Mouse (Mus musculus) frontal cortex, adult (tissue): ENCODE measurements around the gene Efcab14.
A peak's percentile ranks its signal among the peaks of the same experiment; 100 is the strongest.

Experiments used
- ATAC-seq: cut with Nextera tagmentation; 2 replicates; pipeline ENCODE4 v1.9.2; 2017; ENCODE audit warnings: mild to moderate bottlenecking, moderate library complexity, mixed read lengths; ENCODE audit not compliant: low TSS enrichment

Efcab14 gene

DNA sequence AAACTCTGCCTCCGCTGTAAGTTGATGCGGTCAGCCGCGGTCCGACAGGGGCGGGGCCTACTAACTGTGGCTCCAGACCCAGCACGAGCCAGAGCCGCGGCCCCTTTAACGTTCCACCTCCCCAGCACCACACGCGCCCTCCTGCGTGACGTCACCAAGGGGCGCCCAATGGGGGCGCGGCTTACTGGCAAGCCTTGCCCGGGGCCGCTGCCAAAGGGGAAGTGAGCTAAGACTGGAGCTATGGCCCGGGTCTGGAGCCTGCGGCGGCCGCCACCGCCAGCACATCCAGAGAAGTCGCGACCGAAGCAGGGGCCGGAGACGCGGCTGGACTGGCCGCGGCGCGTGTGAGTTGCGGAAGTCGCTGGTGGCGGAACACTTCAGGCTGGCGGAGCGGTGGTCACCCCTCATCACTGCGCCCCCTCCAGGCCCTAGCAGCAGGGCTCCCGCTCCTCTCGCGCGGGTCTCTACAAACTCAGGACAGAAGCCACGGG lies at the start of gene Efcab14:
Efcab14 (plus strand) TSS at position 194 of the 491 bp plus-strand sequence.
- peak; percentile 98 for ATAC-seq

DNA sequence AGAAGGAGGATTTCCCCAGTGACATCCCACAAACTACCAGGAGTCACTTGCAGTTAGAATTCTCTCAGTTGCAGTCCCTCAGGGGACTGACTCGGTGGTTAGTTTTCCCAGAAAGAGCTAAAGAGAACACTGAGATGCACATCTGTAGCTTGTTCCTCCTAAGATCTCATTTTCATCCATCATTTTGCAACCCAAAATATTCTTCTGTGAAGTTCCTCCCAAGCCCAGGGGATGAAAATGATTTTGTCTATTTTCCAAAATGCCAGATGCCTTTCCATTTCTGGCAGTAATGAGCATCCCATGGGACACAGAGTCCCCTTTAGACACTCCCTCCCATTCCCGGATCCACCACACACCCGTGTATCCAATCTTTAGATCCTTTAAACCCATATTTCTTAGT lies 36.1 kb upstream of the Efcab14 start:
- ATAC-seq = no peak

DNA sequence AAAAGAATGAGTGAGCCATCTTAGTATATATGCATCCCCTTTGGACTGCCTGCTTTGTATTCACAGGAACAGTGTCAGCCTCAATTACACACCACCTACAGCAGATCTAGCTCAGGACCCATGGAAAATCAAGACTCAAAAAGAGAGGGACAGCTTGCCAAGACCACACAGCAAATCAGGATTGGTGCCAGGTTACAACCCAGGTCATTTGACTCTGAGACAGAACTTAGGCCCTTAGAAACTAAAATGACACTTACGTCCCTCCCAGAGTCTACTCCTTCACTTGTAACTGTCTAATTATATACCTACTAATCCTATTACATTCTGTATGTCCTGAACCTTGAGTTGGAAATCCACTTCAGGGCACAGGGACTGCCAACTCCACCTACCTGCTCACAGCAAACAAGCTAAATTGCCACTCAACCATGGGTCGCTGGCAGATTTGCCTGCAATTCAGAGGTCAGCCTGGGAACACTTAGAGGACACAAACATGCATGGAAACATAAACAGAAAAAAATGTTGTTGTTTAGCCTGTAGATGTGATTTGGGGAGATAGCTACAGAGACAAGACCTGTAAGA lies 33.5 kb upstream of the Efcab14 start:
- ATAC-seq = no peak

DNA sequence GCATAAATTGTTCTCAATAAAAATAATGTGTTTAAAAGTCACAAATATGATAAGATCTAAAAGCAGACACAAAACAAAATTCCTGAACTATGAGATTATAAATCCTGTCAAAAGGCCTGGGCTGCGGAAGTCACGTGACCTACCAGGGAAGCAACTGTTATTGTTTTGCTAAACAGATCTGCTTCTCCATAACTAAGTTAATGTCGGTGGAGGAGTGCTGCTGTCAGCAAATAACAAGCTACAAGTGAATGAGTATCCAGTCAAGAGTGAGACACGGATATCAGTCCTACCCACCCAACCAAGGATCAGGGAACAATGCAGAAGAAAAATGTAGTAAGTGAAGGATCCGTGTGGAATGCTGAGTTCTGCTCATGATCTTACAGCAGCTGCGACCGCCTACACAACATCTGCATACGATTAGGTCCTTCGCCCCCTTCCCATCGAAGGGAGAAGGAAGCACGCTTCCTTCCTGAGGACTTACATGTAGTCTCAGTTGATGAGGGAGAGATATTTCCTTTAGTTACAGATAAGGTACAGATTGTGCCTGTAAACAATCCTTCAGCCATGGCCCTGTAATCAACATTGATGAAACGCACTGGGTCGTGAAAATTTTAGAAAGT lies 28.5 kb upstream of the Efcab14 start:
- no peak for ATAC-seq

DNA sequence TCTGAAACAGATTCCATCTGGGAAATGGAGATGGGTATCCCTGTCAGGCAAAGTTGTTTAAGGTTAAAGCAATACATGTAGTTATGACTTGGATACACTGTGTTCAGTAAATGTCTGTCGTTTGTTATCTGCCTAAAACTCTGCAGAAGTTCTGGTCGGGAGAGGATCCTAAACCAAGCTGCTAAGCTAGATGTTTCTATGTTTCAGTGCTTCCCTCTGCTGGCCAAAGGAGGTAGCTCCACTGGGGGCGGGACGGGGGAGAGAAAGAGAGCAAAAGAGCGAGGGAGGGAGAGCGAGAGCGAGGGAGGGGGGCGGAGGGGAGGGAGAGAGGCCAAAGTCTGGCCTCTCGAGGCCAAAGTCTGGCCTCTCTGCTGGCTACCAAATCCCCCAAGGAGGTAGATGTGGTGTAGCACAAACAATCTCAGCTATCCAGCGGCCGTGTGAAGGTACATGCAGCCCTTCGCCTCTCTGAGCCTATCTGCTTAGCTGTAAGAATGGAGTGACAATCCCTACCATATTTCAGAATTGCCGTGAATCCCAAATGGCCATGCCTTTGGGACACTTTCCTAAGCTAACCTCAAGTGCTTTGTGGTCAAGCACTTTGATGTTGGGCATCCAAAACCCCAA lies 27.6 kb upstream of the Efcab14 start:
- peak; percentile 96 for ATAC-seq

DNA sequence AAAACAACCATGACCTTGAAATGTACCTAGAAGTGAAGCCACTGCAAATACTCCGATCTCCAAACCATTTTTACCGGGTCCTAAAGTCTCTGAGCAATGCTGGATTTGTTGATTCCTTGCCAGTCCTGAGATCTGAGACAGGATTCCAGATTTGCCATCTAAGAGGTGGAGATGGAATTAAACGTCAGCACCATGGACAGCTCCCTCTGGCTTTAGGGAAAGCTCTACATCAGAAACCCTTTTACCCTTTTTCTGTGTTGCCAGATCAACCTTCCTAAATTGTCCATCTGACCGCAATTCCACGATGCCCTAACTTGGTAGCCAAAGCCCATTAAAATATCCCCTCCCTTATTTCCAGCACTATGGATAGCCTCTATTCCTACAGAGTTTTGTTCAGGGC lies 8.8 kb upstream of the Efcab14 start:
- no peak for ATAC-seq

DNA sequence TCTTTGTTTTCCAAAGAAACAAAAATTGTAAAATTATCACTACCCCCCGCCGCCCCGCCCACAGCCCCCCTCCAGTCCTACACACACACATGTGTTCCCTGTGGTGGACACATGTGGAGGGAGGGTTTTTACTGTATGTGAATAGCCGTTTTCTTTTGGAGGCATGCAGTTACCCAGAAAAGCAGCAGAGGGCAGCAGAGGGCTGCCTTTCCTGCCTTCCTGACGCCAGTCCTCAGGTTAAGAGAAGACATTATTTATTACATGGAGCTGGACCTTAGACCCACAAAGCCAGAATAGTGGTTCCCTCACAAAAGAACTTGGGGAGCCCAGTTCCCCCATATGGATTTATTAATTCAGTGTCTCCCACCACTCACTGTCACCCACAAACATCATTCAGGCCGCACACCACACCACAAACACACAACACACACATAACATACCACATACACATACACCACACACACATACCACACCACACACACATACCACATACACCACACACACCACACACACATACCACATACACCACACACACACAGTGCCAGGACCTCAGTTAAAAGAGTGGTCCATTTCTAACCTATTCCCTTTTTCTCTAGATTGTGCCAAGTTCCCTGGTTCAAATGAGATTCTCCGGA lies 5.8 kb upstream of the Efcab14 start:
- peak; percentile 88 for ATAC-seq

DNA sequence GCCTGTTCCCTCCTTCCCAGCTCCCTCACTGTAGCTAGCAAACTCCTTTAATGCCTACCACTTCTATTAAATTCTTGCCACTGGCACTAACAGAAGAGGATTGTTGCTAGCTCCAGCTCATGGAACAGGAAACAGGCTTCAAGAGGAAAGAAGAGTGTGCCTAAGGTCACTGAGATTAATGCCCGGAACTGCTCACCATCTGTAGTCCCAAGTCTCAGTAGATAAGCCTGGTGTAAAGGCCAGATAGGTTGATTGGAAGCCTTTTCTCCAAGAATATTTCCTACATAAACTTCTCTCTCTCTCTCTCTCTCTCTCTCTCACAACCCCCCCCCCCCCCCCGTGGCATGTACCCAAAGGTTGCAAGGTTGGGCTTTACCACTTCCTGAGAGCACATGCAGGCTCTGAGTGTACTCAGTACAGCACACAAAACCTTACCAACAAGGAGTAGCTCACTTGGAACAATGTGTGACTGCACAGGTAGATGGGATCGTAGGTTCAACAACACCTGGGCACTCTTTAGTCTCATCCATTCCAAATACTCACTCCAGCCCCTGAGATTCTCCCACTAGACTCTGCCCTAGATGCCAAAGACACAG lies 5.2 kb upstream of the Efcab14 start:
- ATAC-seq = no peak

DNA sequence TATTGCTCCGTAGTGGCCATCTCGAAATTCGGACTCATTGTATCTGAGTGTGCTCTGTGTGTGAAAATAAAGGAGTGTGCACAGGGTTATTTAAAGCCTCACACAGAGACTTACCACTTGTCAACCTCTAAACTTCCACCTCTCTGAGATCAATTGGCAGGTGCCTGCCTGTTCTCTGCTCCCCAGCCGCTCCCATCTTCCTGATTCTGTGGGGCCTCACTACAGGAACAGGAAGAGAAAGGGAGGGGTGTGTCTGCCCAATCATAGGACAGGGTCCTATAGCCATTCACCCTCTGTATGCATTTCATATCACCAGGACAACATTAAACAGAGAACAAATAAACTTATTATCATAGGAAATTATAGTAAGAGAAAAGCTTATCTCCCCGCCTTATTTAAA lies 3.8 kb upstream of the Efcab14 start:
- ATAC-seq = no peak

DNA sequence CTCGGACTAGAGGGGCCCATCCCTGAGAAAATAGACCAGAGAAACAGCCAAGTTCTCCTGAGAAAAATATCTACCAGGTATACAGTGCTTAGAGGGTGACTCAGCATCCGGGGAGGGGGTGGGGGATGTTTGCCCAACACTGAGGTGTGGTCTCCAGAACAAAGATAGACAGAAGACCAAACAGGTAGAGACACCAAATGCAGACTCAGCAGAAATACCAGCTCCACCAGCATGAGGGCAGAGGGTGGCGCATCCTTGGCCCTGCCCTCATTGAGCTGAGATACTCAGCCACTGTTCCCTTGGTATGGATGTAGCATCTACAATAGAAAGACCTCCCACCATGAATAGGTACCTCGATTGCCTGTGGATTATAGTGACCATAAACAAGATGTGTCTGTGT lies 2.7 kb upstream of the Efcab14 start:
- no peak for ATAC-seq

DNA sequence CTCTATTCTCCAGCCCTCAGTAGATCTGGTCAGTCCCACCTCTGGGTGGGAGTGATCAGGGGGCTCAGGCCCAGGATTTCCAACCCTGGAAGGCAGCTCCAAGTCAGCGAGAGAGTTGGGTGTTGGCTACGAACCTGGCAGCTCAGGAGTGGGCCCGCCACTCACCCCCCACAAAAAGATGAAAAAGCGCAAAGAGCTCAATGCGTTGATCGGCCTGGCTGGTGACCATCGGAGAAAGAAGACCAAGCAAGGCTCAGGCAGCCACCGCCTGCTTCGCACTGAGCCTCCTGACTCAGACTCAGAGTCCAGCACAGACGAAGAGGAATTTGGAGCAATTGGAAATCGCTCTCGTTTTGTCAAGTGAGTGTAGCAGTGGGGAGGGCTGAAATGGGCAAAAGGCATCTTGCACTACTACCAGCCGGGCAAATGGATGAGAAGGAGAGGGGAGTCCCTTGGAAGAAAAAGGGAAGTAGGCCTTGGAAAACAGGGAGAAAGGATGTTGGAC lies 989 bp downstream of the Efcab14 start:
- ATAC-seq = no peak

DNA sequence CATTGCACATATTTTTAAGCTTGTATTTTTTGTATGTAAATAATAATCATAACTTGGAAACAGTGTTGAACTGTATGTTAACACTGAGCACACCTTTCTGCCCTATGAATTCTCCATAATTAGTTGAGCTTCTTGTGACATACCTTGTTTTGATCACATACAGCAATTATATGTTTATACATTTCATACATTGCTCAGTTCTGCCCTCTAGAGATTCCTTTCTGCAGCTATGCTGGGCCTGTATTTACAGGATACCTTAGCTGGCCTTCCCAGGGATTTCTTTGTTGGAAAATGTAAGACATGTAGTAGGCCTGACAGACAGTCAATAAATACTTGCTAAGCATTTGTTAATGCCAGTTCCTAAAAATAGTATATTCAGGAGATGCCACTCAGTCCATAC lies 5.1 kb downstream of the Efcab14 start:
- no peak for ATAC-seq

DNA sequence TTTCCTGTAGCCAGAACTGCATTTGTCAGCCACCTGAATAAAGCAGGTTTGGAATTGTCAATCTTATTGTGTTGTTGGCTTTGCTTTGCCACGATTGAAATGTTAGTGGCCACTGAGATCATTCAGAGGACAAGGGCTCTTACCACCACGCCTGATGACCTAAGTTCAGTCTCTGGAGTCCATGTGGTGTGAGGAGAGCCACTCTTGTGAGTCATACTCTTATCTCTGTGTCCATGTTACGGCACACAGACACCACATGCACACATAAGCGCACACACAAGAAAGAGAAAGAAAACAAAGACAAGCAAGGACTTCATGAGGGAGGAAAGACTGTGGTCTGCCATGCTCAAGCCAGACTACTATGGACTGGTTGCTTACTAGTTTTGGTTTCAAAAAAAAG lies 5.6 kb downstream of the Efcab14 start:
- no peak for ATAC-seq

DNA sequence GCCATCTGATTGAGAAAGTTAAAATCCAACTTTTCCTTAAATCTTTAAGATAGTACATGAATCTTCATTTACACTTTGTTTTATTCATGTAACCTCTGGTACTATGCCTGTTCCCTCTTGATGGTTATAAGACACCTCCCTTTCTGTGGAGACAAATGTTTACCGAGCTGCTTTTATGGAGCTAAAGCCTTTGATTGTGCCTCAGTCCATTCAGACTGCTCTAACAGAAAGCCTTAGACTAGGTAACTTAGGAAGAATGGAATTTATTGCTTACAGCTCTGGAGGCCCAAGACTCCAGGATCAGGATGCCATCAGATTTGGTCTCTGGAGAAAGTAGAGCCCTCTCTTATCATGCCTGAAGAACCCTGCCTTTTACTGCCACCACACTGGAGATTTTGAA lies 10.6 kb downstream of the Efcab14 start:
- ATAC-seq = no peak

DNA sequence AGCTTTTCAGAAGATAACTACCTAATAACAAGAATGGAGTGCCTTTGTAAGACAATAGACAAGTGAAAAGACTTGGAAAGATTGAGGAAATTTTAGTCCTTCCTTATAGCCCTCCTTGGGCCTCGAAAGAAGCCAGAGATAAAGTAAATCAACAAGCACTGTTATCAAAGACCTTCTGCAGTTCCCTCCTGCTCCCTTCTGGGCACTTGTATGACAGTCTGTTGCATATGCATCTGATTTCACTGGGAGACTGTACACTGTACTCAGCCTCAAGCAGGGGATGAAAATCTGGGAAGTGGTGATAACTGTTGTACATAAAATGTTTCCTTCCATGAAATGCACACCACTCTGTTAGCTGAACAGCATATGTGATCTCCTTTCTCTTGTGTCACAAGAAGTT lies 11.8 kb downstream of the Efcab14 start:
- ATAC-seq = no peak

DNA sequence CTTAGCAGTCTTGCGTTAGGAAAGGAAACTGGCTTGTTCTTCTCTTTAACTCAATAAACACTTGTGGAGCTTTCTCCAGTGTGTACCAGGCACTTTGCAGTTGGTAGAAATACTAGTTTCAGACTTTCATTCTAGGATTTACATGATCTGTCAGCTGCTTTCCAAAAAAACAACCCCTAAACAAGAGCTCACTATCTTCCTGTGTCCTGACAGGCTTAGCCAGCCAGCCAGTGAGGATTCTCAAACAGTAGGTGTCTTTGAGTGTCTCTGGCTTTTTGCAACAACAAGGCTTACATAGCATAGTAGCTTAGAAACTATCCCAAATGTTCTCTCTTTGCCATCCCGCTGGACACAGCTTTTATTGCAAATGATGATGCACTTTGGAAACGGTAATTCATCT lies 16.6 kb downstream of the Efcab14 start:
- no peak for ATAC-seq

DNA sequence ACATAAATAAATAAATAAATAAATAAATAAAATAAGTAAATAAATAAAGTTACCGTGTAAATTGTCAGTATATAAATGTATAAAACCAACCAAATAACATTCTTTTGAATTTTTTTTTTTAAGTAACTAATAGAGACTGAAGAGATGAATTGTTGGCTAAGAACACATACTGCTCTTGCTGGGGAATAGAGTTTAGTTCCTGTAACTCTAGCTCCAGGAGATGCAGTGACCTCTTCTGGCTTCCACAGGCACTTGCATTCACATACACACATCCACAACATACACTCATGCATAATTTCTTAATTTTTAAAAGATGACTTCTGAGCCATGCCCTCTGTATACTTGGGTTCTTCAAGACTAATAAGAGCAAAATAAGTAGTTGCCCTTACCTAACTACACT lies 17.3 kb downstream of the Efcab14 start:
- no peak for ATAC-seq

DNA sequence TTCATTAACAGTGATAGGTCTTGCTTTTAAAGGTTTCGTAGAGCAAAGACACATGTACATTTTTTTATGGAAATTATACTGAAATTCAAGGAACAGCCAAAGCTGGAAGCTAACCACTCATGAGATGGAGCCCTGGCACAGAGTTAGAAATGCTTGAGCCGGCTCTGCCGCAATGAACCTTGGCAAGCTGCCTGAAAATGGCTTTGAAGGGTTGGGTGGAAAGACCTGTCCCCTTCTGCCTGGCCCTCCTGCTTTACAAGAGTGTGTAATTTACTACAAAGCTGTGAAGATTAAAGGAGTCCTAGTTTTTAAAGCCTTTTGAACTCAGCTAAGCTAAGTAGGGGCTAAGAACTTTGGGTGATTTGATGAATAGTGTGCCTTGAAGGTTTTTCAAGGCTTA lies 23.7 kb downstream of the Efcab14 start:
- no peak for ATAC-seq

DNA sequence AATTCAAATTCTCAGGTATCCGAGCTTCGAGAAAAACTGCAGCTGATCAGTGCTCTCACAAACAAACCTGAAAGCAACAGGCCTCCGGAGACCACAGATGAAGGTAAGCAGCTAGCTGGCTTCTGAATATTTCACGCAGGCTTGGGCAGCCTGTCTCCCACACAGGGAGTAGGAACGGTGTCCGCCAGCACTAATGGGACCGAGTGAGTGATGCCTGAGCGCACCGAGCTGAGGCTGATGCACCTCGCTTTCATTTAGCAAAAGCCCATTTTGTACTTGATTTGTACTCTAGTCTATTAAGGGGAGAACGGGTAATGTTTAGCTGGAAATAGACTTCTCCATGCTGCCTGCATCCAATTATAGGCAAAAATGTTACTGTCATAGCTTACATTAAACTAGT lies 27.0 kb downstream of the Efcab14 start:
- ATAC-seq = peak; percentile 55; the same call in 1 of the 2 replicates

DNA sequence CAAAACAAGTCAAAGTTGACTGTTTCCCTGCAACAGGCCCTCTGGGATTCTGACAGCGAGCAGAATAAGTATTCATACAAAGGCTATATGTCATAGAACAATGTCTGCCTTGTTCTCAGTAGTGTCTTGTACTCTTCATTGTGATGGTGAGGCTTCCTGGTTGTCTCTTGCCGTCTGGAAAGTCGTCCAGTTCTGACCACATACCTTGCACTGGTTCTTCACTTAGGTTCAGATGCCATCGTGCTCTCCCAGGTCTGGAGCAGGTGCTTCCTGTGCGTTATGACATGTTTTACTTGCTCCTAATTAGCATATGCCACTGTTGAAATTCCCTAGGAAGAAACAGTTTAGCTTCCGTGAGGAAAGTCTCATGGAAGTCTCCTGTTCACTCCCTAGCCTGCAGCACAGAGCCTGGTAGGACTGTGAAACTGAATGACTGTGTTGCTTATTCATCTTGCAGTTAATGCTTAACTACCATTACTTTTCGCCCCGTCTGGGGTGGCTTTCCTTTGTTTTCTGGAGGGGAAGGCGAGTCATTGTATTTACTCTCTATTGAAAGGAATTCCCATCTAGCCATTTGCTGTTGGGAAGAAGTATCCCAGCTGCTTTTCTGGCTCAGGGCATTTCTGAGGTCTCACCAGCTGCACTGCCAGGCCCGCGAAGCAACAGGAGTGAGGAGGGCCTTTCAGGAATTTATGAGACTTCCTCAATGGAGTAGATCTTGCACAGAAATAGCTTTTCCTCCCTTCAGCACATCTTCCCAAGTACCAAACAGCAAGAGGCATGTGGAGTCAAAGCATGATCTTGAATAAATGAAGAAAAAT lies 30.3 kb downstream of the Efcab14 start:
- no peak for ATAC-seq

DNA sequence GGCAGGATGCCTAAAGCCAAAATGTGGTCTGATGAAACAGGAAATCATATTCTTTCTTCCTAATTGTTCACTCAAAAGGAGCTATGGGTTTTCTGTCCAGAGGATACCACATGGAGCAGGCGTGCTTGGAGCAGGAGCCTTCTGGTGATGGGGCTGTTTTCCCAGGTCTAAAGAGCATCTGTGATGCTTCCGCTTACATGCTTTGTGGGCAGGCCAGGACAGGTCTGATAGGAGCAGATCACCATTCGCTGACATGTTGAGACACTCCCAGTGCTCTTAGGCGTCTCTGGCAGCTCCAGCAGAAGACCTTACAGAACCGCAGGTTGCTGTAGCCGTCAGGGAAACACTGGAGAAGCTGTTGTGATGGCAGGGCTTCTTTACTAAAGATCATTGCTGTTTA lies 37.5 kb downstream of the Efcab14 start:
- ATAC-seq = no peak

DNA sequence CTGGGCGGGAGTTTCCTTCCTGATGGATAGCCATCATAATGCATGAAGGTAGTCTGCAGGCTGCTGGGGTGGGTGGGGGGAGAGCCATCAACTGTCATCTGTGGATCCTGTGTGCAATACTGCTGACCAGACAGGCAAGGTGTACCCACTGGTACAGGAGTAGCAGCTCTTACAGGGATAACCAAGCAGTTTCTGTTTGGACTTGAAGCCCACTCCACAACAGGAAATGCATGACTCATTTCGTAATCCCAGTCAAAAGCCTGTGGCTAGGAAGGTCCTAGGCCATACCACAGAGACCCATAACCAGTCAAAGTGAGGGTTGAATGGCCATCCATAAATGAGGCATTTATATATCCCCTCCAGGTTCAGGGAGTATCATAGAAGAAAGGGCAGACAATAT lies 40.1 kb downstream of the Efcab14 start:
- ATAC-seq = no peak
